In genomic region chr7:121622835-121623420, GRCm38 (mm10) we compare ENCODE assay signal across 22 mouse cellular contexts.
DNase-seq lines count a peak whose midpoint lies in the region; ATAC-seq and TF ChIP-seq lines count a peak whose summit lies in the region.
"Had no signal": no experiment of that assay in that cellular context is flagged by ENCODE, and none has a peak within 500 bp of the region (broad histone marks: within the 10 kb centered on the region; RNA-seq: fewer than 3 reads in every experiment).

No protein-coding gene starts in this region.

- no peak for TF ChIP-seq CTCF in liver, postnatal 0 days (IDR thresholded peaks at IDR 0.05; ENCODE audit: low read depth)
- TF ChIP-seq CTCF in gastrocnemius, adult 2 months (IDR thresholded peaks at IDR 0.05), result no peak

- no peak overlapping the region; the same call in 1 of the 2 replicates for H3K27ac ChIP-seq in midbrain, embryonic 13.5 days
- H3K27ac ChIP-seq in midbrain, embryonic 11.5 days (ENCODE audit: low read depth, low read length), result no peak overlapping the region
- H3K27ac ChIP-seq in hindbrain, embryonic 15.5 days (replicated peaks), result no peak overlapping the region
- no peak overlapping the region; the same call in 1 of the 2 replicates for H3K27ac ChIP-seq in midbrain, embryonic 16.5 days (ENCODE audit: low read length)
- no peak overlapping the region for H3K27ac ChIP-seq in liver, postnatal 0 days (ENCODE audit: low read depth)
- no peak overlapping the region for H3K27ac ChIP-seq in gastrocnemius, adult 2 months
- H3K27ac ChIP-seq: embryonic facial prominence, embryonic 15.5 days; forebrain, embryonic 15.5 days; kidney, embryonic 15.5 days had no signal

- H3K27me3 ChIP-seq in midbrain, embryonic 13.5 days, result no peaks in the 10 kb centered on the region
- H3K27me3 ChIP-seq in midbrain, embryonic 11.5 days (ENCODE audit: control insufficient read depth, insufficient read depth, low read length), result no peaks in the 10 kb centered on the region
- no peaks in the 10 kb centered on the region for H3K27me3 ChIP-seq in hindbrain, embryonic 15.5 days
- no peaks in the 10 kb centered on the region for H3K27me3 ChIP-seq in midbrain, embryonic 16.5 days (ENCODE audit: control insufficient read depth, insufficient read depth, low read depth, low read length)
- no peaks in the 10 kb centered on the region for H3K27me3 ChIP-seq in liver, postnatal 0 days (ENCODE audit: insufficient read depth, low read length)
- H3K27me3 ChIP-seq: embryonic facial prominence, embryonic 15.5 days; forebrain, embryonic 15.5 days; heart, embryonic 12.5 days; kidney, embryonic 15.5 days had no signal

- no peaks in the 10 kb centered on the region for H3K9me3 ChIP-seq in midbrain, embryonic 13.5 days
- H3K9me3 ChIP-seq in midbrain, embryonic 11.5 days (ENCODE audit: control insufficient read depth, low read length), result no peaks in the 10 kb centered on the region
- H3K9me3 ChIP-seq in hindbrain, embryonic 15.5 days, result no peaks in the 10 kb centered on the region
- no peaks in the 10 kb centered on the region for H3K9me3 ChIP-seq in midbrain, embryonic 16.5 days (replicated peaks; ENCODE audit: control insufficient read depth, low read length, poor library complexity, severe bottlenecking)
- H3K9me3 ChIP-seq in liver, postnatal 0 days (ENCODE audit: low read length), result no peaks in the 10 kb centered on the region
- H3K9me3 ChIP-seq: embryonic facial prominence, embryonic 15.5 days; forebrain, embryonic 15.5 days; heart, embryonic 12.5 days; kidney, embryonic 15.5 days had no signal

- TF ChIP-seq EP300 in liver, postnatal 0 days (IDR thresholded peaks at IDR 0.05; ENCODE audit: low read depth), result no peak

- 65% methylated on average over 9 of the region's 9 CpGs for WGBS in midbrain, embryonic 13.5 days
- 85% methylated on average over 9 of the region's 9 CpGs for WGBS in midbrain, embryonic 11.5 days
- 35% methylated on average over 9 of the region's 9 CpGs for WGBS in hindbrain, embryonic 15.5 days
- WGBS in midbrain, embryonic 16.5 days, result 64% methylated on average over 9 of the region's 9 CpGs
- 83% methylated on average over 9 of the region's 9 CpGs for WGBS in liver, postnatal 0 days (ENCODE audit: insufficient replicate concordance)

- H3K4me2 ChIP-seq in midbrain, embryonic 13.5 days (replicated peaks), result no peak overlapping the region
- no peak overlapping the region for H3K4me2 ChIP-seq in midbrain, embryonic 11.5 days
- no peak overlapping the region for H3K4me2 ChIP-seq in hindbrain, embryonic 15.5 days
- no peak overlapping the region for H3K4me2 ChIP-seq in midbrain, embryonic 16.5 days (ENCODE audit: low read length)
- H3K4me2 ChIP-seq in liver, postnatal 0 days (ENCODE audit: low read depth, low read length), result no peak overlapping the region
- H3K4me2 ChIP-seq: embryonic facial prominence, embryonic 15.5 days; forebrain, embryonic 15.5 days; heart, embryonic 12.5 days; kidney, embryonic 15.5 days had no signal

- no peaks in the 10 kb centered on the region for H3K36me3 ChIP-seq in midbrain, embryonic 13.5 days
- H3K36me3 ChIP-seq in midbrain, embryonic 11.5 days (ENCODE audit: control insufficient read depth, insufficient read depth, low read length), result no peaks in the 10 kb centered on the region
- H3K36me3 ChIP-seq in hindbrain, embryonic 15.5 days, result no peaks in the 10 kb centered on the region
- no peaks in the 10 kb centered on the region for H3K36me3 ChIP-seq in midbrain, embryonic 16.5 days (ENCODE audit: control insufficient read depth, insufficient read depth, low read length)
- no peaks in the 10 kb centered on the region for H3K36me3 ChIP-seq in liver, postnatal 0 days (replicated peaks; ENCODE audit: insufficient read depth, low read length)
- H3K36me3 ChIP-seq: embryonic facial prominence, embryonic 15.5 days; forebrain, embryonic 15.5 days; heart, embryonic 12.5 days; kidney, embryonic 15.5 days had no signal

- H3K9ac ChIP-seq in midbrain, embryonic 13.5 days (replicated peaks), result no peak overlapping the region
- H3K9ac ChIP-seq in midbrain, embryonic 11.5 days (ENCODE audit: low read length), result no peak overlapping the region
- H3K9ac ChIP-seq in hindbrain, embryonic 15.5 days, result no peak overlapping the region
- no peak overlapping the region for H3K9ac ChIP-seq in midbrain, embryonic 16.5 days (ENCODE audit: low read depth, low read length)
- H3K9ac ChIP-seq in liver, postnatal 0 days (replicated peaks), result no peak overlapping the region
- H3K9ac ChIP-seq: embryonic facial prominence, embryonic 15.5 days; forebrain, embryonic 15.5 days; heart, embryonic 12.5 days; kidney, embryonic 15.5 days had no signal

- peak; percentile 56; the same call in 1 of the 2 replicates for ATAC-seq in midbrain, embryonic 13.5 days
- ATAC-seq in midbrain, embryonic 11.5 days (ENCODE audit: low FRiP score), result no peak
- peak; percentile 93 for ATAC-seq in hindbrain, embryonic 15.5 days (ENCODE audit: low FRiP score, low read depth)
- peak; percentile 51; the same call in 1 of the 2 replicates for ATAC-seq in midbrain, embryonic 16.5 days
- no peak for ATAC-seq in liver, postnatal 0 days
- ATAC-seq in megakaryocyte, adult 5-6 weeks (ENCODE audit: poor library complexity, severe bottlenecking), result no peak
- ATAC-seq: forebrain, embryonic 15.5 days; lung, postnatal 0 days had no signal

- no peak overlapping the region for H3K4me3 ChIP-seq in midbrain, embryonic 13.5 days (replicated peaks)
- H3K4me3 ChIP-seq in midbrain, embryonic 11.5 days (ENCODE audit: low read depth, low read length), result no peak overlapping the region
- no peak overlapping the region for H3K4me3 ChIP-seq in hindbrain, embryonic 15.5 days
- H3K4me3 ChIP-seq in midbrain, embryonic 16.5 days (ENCODE audit: low read depth, low read length), result no peak overlapping the region
- H3K4me3 ChIP-seq in liver, postnatal 0 days (ENCODE audit: low read depth, low read length), result no peak overlapping the region
- H3K4me3 ChIP-seq in gastrocnemius, adult 2 months, result no peak overlapping the region
- H3K4me3 ChIP-seq: embryonic facial prominence, embryonic 15.5 days; forebrain, embryonic 15.5 days; heart, embryonic 12.5 days; kidney, embryonic 15.5 days had no signal

- H3K4me1 ChIP-seq in midbrain, embryonic 13.5 days (replicated peaks), result peaks cover 13% of the 10 kb centered on the region
- H3K4me1 ChIP-seq in midbrain, embryonic 11.5 days (ENCODE audit: control insufficient read depth, insufficient read depth, low read length), result no peaks in the 10 kb centered on the region
- peaks cover 6% of the 10 kb centered on the region; the same call in 1 of the 2 replicates for H3K4me1 ChIP-seq in hindbrain, embryonic 15.5 days (replicated peaks)
- peaks cover 3% of the 10 kb centered on the region; the same call in 1 of the 2 replicates for H3K4me1 ChIP-seq in midbrain, embryonic 16.5 days (ENCODE audit: control insufficient read depth, insufficient read depth, low read length)
- no peaks in the 10 kb centered on the region for H3K4me1 ChIP-seq in liver, postnatal 0 days (ENCODE audit: insufficient read depth)
- H3K4me1 ChIP-seq: embryonic facial prominence, embryonic 15.5 days; forebrain, embryonic 15.5 days; heart, embryonic 12.5 days; kidney, embryonic 15.5 days had no signal

- intact Hi-C loops in gastrocnemius, adult 2 months (cut with DNase I), result no loop called here

- no peak for DNase-seq in midbrain, embryonic 11.5 days (ENCODE audit: low spot score, missing footprints)
- peak; percentile 53 for DNase-seq in retina, embryonic 14.5 days (ENCODE audit: low spot score)
- no peak for DNase-seq in liver, postnatal 0 days
- DNase-seq in gastrocnemius, adult 2 months, result no peak
- DNase-seq: cerebellum, adult 18-20 months; cerebellum, postnatal 25 days; gastrocnemius, postnatal 25 days; heart, adult 18-20 months; heart, postnatal 10 days; kidney, adult 11 months; kidney, postnatal 36 days; right cerebral cortex, postnatal 25 days; spleen, adult 18-20 months had no signal

Comparison
In these comparisons a context has a peak if more than half of its experiments do, and no peak if none do; other contexts are left out.
1. ATAC-seq: peak in midbrain, embryonic 13.5 days (single experiment), hindbrain, embryonic 15.5 days (single experiment) and midbrain, embryonic 16.5 days (single experiment); none in midbrain, embryonic 11.5 days (single experiment), liver, postnatal 0 days (single experiment) and megakaryocyte, adult 5-6 weeks (single experiment).